Mouse (Mus musculus) heart, adult 9 months (tissue): ENCODE data around the gene Dek.
A peak's percentile ranks its signal among the peaks of the same experiment; 100 is the strongest.

Experiments
- DNase-seq, 2 experiments: peaks; one replicate each; pipeline ENCODE4 v3.0.0; 2022; ENCODE audit warnings: low spot score in 2 of 2

Dek gene

GRCm38 (mm10) chr13:47056126-47056525 lies 49.9 kb downstream of the Dek start:
- DNase-seq: no peak

GRCm38 (mm10) chr13:47053971-47054370 lies 52.0 kb downstream of the Dek start:
- DNase-seq: no peak

GRCm38 (mm10) chr13:47050009-47050408 lies 56.0 kb downstream of the Dek start:
- no peak for DNase-seq

- DNase-seq: no peak
Observed at GRCm38 (mm10) chr13:47047996-47048395, 58.0 kb downstream of the Dek start.

GRCm38 (mm10) chr13:47044617-47044947 lies 61.4 kb downstream of the Dek start, which contains the start of gene Tpmt:
TSS of gene Tpmt (minus strand) at chr13:47044737.
- DNase-seq: no peak

GRCm38 (mm10) chr13:47043833-47044616 lies 62.0 kb downstream of the Dek start:
- no peak for DNase-seq

- peak; percentile 98 to 99 for DNase-seq
Observed at GRCm38 (mm10) chr13:47043030-47043680, 62.8 kb downstream of the Dek start, which contains the start of gene Kdm1b. TSS of gene Kdm1b (plus strand) at chr13:47043499.

- peak in 1 of 2 experiments; percentile 5 for DNase-seq
Observed at GRCm38 (mm10) chr13:47042024-47042633, 63.9 kb downstream of the Dek start.

GRCm38 (mm10) chr13:47040061-47040460 lies 65.9 kb downstream of the Dek start:
- no peak for DNase-seq

GRCm38 (mm10) chr13:47037946-47038345 lies 68.1 kb downstream of the Dek start:
- DNase-seq: no peak
